In the genomic region with DNA sequence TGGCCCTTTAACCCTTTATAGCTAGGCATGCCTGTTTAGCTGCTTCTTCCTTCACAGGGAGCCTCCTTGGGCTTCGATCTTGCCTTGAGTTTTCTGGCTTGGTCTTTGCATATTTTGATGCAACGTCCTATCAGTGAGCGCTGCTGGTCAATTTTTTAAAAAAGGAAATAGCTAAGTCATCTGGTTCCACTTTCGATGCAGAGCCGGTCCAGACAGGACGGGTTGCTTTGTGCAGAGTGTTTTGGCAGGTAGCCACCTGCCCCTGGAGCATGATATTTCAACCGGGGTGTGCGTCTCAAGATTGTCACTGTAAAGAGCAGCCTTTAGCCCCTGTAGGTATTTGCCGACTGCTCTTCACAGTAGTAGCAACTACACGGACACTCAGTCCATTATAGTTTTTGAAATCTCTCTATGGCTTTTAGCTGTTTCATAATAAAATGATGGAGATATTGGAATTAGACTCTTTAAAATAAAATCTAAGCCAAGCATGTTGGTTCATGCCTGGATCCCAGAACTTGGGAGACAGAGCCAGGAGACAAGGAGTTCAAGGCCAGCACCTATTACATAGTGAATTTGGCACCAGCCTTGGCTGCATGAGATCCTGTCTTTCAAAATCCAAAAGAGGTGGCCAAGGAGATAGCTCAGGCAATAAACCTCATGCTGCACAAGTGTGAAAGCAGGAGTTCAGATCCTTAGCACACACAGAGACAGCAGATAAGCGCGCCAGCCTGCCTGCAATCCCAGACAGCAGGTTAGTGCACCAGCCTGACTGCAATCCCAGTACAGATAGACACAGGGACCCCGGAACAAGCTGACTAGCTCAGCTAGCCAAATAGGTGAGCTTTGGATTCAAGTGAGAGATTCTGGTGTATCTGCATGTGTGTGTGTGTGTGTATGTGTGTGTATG, we compare ENCODE assay signal across 10 mouse cellular contexts. TPM values are rescaled to one million over a fixed set of nuclear protein-coding genes. Genes with fewer than 3 reads are reported as not detected.
A peak's percentile ranks its signal among the peaks of the same experiment; 100 is the strongest.
DNase-seq lines count a peak whose midpoint lies in the region; ATAC-seq and TF ChIP-seq lines count a peak whose summit lies in the region.
"Had no signal": no experiment of that assay in that cellular context is flagged by ENCODE, and none has a peak within 500 bp of the region (broad histone marks: within the 10 kb centered on the region; RNA-seq: fewer than 3 reads in every experiment).

No protein-coding gene starts in this region.

- TF ChIP-seq CTCF in lung, adult 2 months (IDR thresholded peaks at IDR 0.05; ENCODE audit: insufficient read depth, low read length), result no peak

- H3K4me2 ChIP-seq in embryonic facial prominence, embryonic 14.5 days (ENCODE audit: low read depth, low read length), result peak overlapping the region; percentile 23
- peak overlapping the region; percentile 23; the same call in 1 of the 2 replicates for H3K4me2 ChIP-seq in stomach, embryonic 16.5 days (ENCODE audit: low read depth, low read length)
- H3K4me2 ChIP-seq: heart, embryonic 15.5 days; stomach, embryonic 15.5 days had no signal

- H3K4me3 ChIP-seq in lung, adult 2 months (replicated peaks; ENCODE audit: extremely low read depth, low read depth, low read length), result peak overlapping the region; percentile 18
- H3K4me3 ChIP-seq in embryonic facial prominence, embryonic 14.5 days (ENCODE audit: low read depth, low read length), result no peak overlapping the region
- no peak overlapping the region for H3K4me3 ChIP-seq in stomach, embryonic 16.5 days (replicated peaks; ENCODE audit: low read length)
- H3K4me3 ChIP-seq: heart, embryonic 15.5 days; stomach, embryonic 15.5 days had no signal

- H3K4me1 ChIP-seq in lung, adult 2 months (ENCODE audit: control insufficient read depth, insufficient read depth, low read length), result peaks cover 7% of the 10 kb centered on the region; the same call in 1 of the 2 replicates
- H3K4me1 ChIP-seq in embryonic facial prominence, embryonic 14.5 days (ENCODE audit: control insufficient read depth, insufficient read depth, low read length), result peaks cover 14% of the 10 kb centered on the region
- peaks cover 8% of the 10 kb centered on the region; the same call in 1 of the 2 replicates for H3K4me1 ChIP-seq in stomach, embryonic 16.5 days (ENCODE audit: control insufficient read depth, insufficient read depth, low read length)

- no peaks in the 10 kb centered on the region for H3K36me3 ChIP-seq in embryonic facial prominence, embryonic 14.5 days (ENCODE audit: control insufficient read depth, insufficient read depth, low read length)
- H3K36me3 ChIP-seq in stomach, embryonic 16.5 days (ENCODE audit: control insufficient read depth, insufficient read depth, low read length), result no peaks in the 10 kb centered on the region
- H3K36me3 ChIP-seq: heart, embryonic 15.5 days; stomach, embryonic 15.5 days had no signal

- H3K9ac ChIP-seq in embryonic facial prominence, embryonic 14.5 days (ENCODE audit: low read depth, low read length), result no peak overlapping the region
- H3K9ac ChIP-seq in stomach, embryonic 16.5 days (ENCODE audit: low read length), result no peak overlapping the region
- H3K9ac ChIP-seq: heart, embryonic 15.5 days; stomach, embryonic 15.5 days had no signal

- ATAC-seq in embryonic facial prominence, embryonic 14.5 days (ENCODE audit: low read depth), result peak; percentile 79
- ATAC-seq in hematopoietic stem cell, adult 5-6 weeks (replicated peaks in 1 of 2; ENCODE audit: insufficient read depth in 1 of 2, low FRiP score in 2 of 2, low TSS enrichment in 1 of 2, low read depth in 1 of 2, poor library complexity in 2 of 2, severe bottlenecking in 2 of 2), result peak; percentile 66 to 67
- 0 out of 2 replicates have a peak, but pooled peaks have one; percentile 50 for ATAC-seq in stomach, embryonic 16.5 days (ENCODE audit: insufficient read depth, low FRiP score)

- no peaks in the 10 kb centered on the region for H3K27me3 ChIP-seq in embryonic facial prominence, embryonic 14.5 days (replicated peaks; ENCODE audit: control insufficient read depth, insufficient read depth, low read length)
- H3K27me3 ChIP-seq in stomach, embryonic 16.5 days (ENCODE audit: control insufficient read depth, insufficient read depth, low read length), result no peaks in the 10 kb centered on the region
- H3K27me3 ChIP-seq: stomach, embryonic 15.5 days had no signal

- 37% methylated on average over 13 of the region's 13 CpGs for WGBS in lung, adult 2 months
- WGBS in embryonic facial prominence, embryonic 14.5 days, result 39% methylated on average over 13 of the region's 13 CpGs
- 53% methylated on average over 13 of the region's 13 CpGs for WGBS in stomach, embryonic 16.5 days

- no peaks in the 10 kb centered on the region for H3K9me3 ChIP-seq in embryonic facial prominence, embryonic 14.5 days (ENCODE audit: control insufficient read depth, low read length)
- no peaks in the 10 kb centered on the region for H3K9me3 ChIP-seq in stomach, embryonic 16.5 days (replicated peaks; ENCODE audit: control insufficient read depth, low read length)
- H3K9me3 ChIP-seq: heart, embryonic 15.5 days; stomach, embryonic 15.5 days had no signal

- no peak for DNase-seq in lung, adult 2 months
- no peak for DNase-seq in lung, postnatal 4 days
- peak; percentile 92 for DNase-seq in embryonic facial prominence, embryonic 14.5 days (ENCODE audit: low spot score)
- no peak for DNase-seq in c-Kit-positive CD71-positive TER-119-positive erythroid progenitor cells, embryonic 14.5 days (ENCODE audit: low spot score)
- no peak for DNase-seq in layer of hippocampus, adult 11-12 months (ENCODE audit: low spot score)
- DNase-seq: midbrain, embryonic 14.5 days had no signal

- peak overlapping the region; percentile 66 for H3K27ac ChIP-seq in embryonic facial prominence, embryonic 14.5 days (replicated peaks; ENCODE audit: low read depth, low read length)
- no peak overlapping the region for H3K27ac ChIP-seq in stomach, embryonic 16.5 days (ENCODE audit: low read length)
- H3K27ac ChIP-seq: heart, embryonic 15.5 days; stomach, embryonic 15.5 days had no signal

- no peak for TF ChIP-seq POLR2A in lung, adult 2 months (IDR thresholded peaks at IDR 0.05; ENCODE audit: borderline replicate concordance, extremely low read depth, low read depth, low read length)

RNA-seq across cellular contexts. Expression of gene Kras, which starts 41.6 kb away (rescaled TPM):
- 23.2 and 27.7 TPM in 2 replicates for polyA plus RNA-seq in lung, adult 2 months (2012; rRNA removed)
- 70.4 and 71.3 TPM in 2 replicates for polyA plus RNA-seq in embryonic facial prominence, embryonic 14.5 days (2014; fragmentation: Nextera tagmentation; extraction: Ambion mirVana)
- 30.1 and 40.3 TPM in 2 replicates for total RNA-seq in hematopoietic stem cell, adult 5-6 weeks (2017)
- 58.6 and 64.9 TPM in 2 replicates for polyA plus RNA-seq in stomach, embryonic 16.5 days (2015; fragmentation: Nextera tagmentation; extraction: Ambion mirVana)
